22 mouse cellular contexts compared by ENCODE assay signal in genomic region chr7:19501658-19502057, GRCm38 (mm10). TPM values are rescaled to one million over a fixed set of nuclear protein-coding genes. Genes with fewer than 3 reads are reported as not detected.
DNase-seq lines count a peak whose midpoint lies in the region; ATAC-seq and TF ChIP-seq lines count a peak whose summit lies in the region.
"Had no signal": no experiment of that assay in that cellular context is flagged by ENCODE, and none has a peak within 500 bp of the region (broad histone marks: within the 10 kb centered on the region; RNA-seq: fewer than 3 reads in every experiment).

No protein-coding gene starts in this region.

- TF ChIP-seq CTCF in kidney, postnatal 0 days (IDR thresholded peaks at IDR 0.05; ENCODE audit: low read depth), result no peak

- no peak overlapping the region for H3K9ac ChIP-seq in kidney, postnatal 0 days (ENCODE audit: low read depth, low read length)
- H3K9ac ChIP-seq in midbrain, embryonic 16.5 days (ENCODE audit: low read depth, low read length), result no peak overlapping the region
- H3K9ac ChIP-seq: heart, embryonic 15.5 days; kidney, embryonic 15.5 days; midbrain, embryonic 15.5 days had no signal

- H3K4me1 ChIP-seq in kidney, postnatal 0 days (replicated peaks; ENCODE audit: insufficient read depth, low read length), result no peaks in the 10 kb centered on the region
- H3K4me1 ChIP-seq in midbrain, embryonic 16.5 days (ENCODE audit: control insufficient read depth, insufficient read depth, low read length), result peaks cover 2% of the 10 kb centered on the region; the same call in 1 of the 2 replicates

- 82% methylated on average over 4 of the region's 4 CpGs for WGBS in kidney, postnatal 0 days
- WGBS in midbrain, embryonic 16.5 days, result 83% methylated on average over 4 of the region's 4 CpGs

- no peak for ATAC-seq in kidney, postnatal 0 days (replicated peaks; ENCODE audit: low FRiP score, low read depth)
- peak; percentile 29 for ATAC-seq in monocyte, adult 5-6 weeks (replicated peaks; ENCODE audit: insufficient number of reproducible peaks, low FRiP score, low TSS enrichment, poor library complexity, severe bottlenecking)
- ATAC-seq in midbrain, embryonic 16.5 days, result no peak
- ATAC-seq: midbrain, embryonic 15.5 days had no signal

- peak overlapping the region; percentile 3; the same call in 1 of the 2 replicates for H3K27ac ChIP-seq in kidney, postnatal 0 days
- H3K27ac ChIP-seq in midbrain, embryonic 16.5 days (ENCODE audit: low read length), result no peak overlapping the region
- H3K27ac ChIP-seq: embryonic facial prominence, embryonic 10.5 days; heart, embryonic 15.5 days; kidney, embryonic 15.5 days; midbrain, embryonic 15.5 days had no signal

- peak; percentile 90 to 93 for DNase-seq in adrenal gland, adult (ENCODE audit: inconsistent age in 2 of 2, low spot score in 1 of 2)
- DNase-seq in adrenal gland, postnatal 4 days (ENCODE audit: low spot score in 2 of 2), result no peak
- DNase-seq in kidney, postnatal 0 days (ENCODE audit: low spot score), result no peak
- no peak for DNase-seq in kidney, adult 18-20 months
- DNase-seq in adrenal gland, postnatal 25 days, result peak; percentile 59
- DNase-seq in retina, embryonic 14.5 days (ENCODE audit: low spot score), result no peak
- DNase-seq: cerebellum, adult 9-10 months; heart, adult 18-20 months; layer of hippocampus, postnatal 36 days; lung, adult 18-20 months; lung, postnatal 14 days; retina, postnatal 1 day; thymus, postnatal 36 days had no signal

- H3K9me3 ChIP-seq in kidney, postnatal 0 days (replicated peaks; ENCODE audit: low read length), result no peaks in the 10 kb centered on the region
- no peaks in the 10 kb centered on the region for H3K9me3 ChIP-seq in midbrain, embryonic 16.5 days (replicated peaks; ENCODE audit: control insufficient read depth, low read length, poor library complexity, severe bottlenecking)
- H3K9me3 ChIP-seq: embryonic facial prominence, embryonic 10.5 days; heart, embryonic 15.5 days; kidney, embryonic 15.5 days; megakaryocyte, embryonic 14.5 days; midbrain, embryonic 15.5 days had no signal

- no peak overlapping the region for H3K4me3 ChIP-seq in kidney, postnatal 0 days (replicated peaks; ENCODE audit: low read depth, low read length)
- no peak overlapping the region for H3K4me3 ChIP-seq in midbrain, embryonic 16.5 days (ENCODE audit: low read depth, low read length)
- H3K4me3 ChIP-seq: embryonic facial prominence, embryonic 10.5 days; heart, embryonic 15.5 days; kidney, embryonic 15.5 days; megakaryocyte, embryonic 14.5 days; midbrain, embryonic 15.5 days had no signal

- no peaks in the 10 kb centered on the region for H3K27me3 ChIP-seq in kidney, postnatal 0 days (ENCODE audit: insufficient read depth, low read length)
- no peaks in the 10 kb centered on the region for H3K27me3 ChIP-seq in midbrain, embryonic 16.5 days (ENCODE audit: control insufficient read depth, insufficient read depth, low read depth, low read length)
- H3K27me3 ChIP-seq: heart, embryonic 15.5 days; kidney, embryonic 15.5 days; megakaryocyte, embryonic 14.5 days; midbrain, embryonic 15.5 days had no signal

- H3K4me2 ChIP-seq in kidney, postnatal 0 days (ENCODE audit: low read length), result no peak overlapping the region
- H3K4me2 ChIP-seq in midbrain, embryonic 16.5 days (ENCODE audit: low read length), result no peak overlapping the region
- H3K4me2 ChIP-seq: heart, embryonic 15.5 days; kidney, embryonic 15.5 days; midbrain, embryonic 15.5 days had no signal

- no peaks in the 10 kb centered on the region for H3K36me3 ChIP-seq in kidney, postnatal 0 days (ENCODE audit: insufficient read depth, low read length)
- no peaks in the 10 kb centered on the region for H3K36me3 ChIP-seq in midbrain, embryonic 16.5 days (ENCODE audit: control insufficient read depth, insufficient read depth, low read length)
- H3K36me3 ChIP-seq: embryonic facial prominence, embryonic 10.5 days; heart, embryonic 15.5 days; kidney, embryonic 15.5 days; midbrain, embryonic 15.5 days had no signal

RNA-seq across cellular contexts. Expression of gene Bloc1s3, which starts 6.5 kb away (rescaled TPM):
- 1 to 10 TPM; 7.7 to 8.1 TPM for total RNA-seq in adrenal gland, postnatal 4 days (2021)
- 2.7 and 3.0 TPM in 2 replicates for polyA plus RNA-seq in kidney, postnatal 0 days (2015; fragmentation: Nextera tagmentation; extraction: Ambion mirVana)
- 13.0 and 15.9 TPM in 2 replicates for total RNA-seq in adrenal gland, postnatal 25 days (2021)
- 3.5 to 4.4 TPM (median 4.0 TPM) in 3 replicates for total RNA-seq in monocyte, adult 5-6 weeks (2017)
- 3.9 and 4.2 TPM in 2 replicates for polyA plus RNA-seq in midbrain, embryonic 16.5 days (2015; fragmentation: Nextera tagmentation; extraction: Ambion mirVana)

RNA-seq across cellular contexts. Expression of gene Trappc6a, which starts 6.5 kb away (rescaled TPM):
- total RNA-seq in adrenal gland, postnatal 4 days (2021), result 10 to 100 TPM; 67.0 to 76.7 TPM
- 88.5 and 91.7 TPM in 2 replicates for polyA plus RNA-seq in kidney, postnatal 0 days (2015; fragmentation: Nextera tagmentation; extraction: Ambion mirVana)
- total RNA-seq in adrenal gland, postnatal 25 days (2021), result 76.5 and 92.1 TPM in 2 replicates
- 19.9 to 35.2 TPM (median 23.4 TPM) in 3 replicates for total RNA-seq in monocyte, adult 5-6 weeks (2017)
- 30.5 and 31.9 TPM in 2 replicates for polyA plus RNA-seq in midbrain, embryonic 16.5 days (2015; fragmentation: Nextera tagmentation; extraction: Ambion mirVana)

RNA-seq across cellular contexts. Expression of gene Nkpd1, which starts 16.0 kb away (rescaled TPM):
- total RNA-seq in adrenal gland, postnatal 4 days (2021), result under 1 TPM; 0.17 to 0.28 TPM
- polyA plus RNA-seq in kidney, postnatal 0 days (2015; fragmentation: Nextera tagmentation; extraction: Ambion mirVana), result not detected in 2 replicates
- total RNA-seq in adrenal gland, postnatal 25 days (2021), result not detected in 2 replicates
- total RNA-seq in monocyte, adult 5-6 weeks (2017), result not detected in 3 replicates
- polyA plus RNA-seq in midbrain, embryonic 16.5 days (2015; fragmentation: Nextera tagmentation; extraction: Ambion mirVana), result 0.88 and 0.92 TPM in 2 replicates
- total RNA-seq: gastrocnemius, adult 18-20 months; hematopoietic stem cell, adult 5-6 weeks had no signal
- polyA plus RNA-seq: heart, embryonic 15.5 days had no signal

RNA-seq across cellular contexts. Expression of gene Exoc3l2, which starts 38.5 kb away (rescaled TPM):
- 10 to 100 TPM; 26.7 to 28.7 TPM for total RNA-seq in adrenal gland, postnatal 4 days (2021)
- 6.7 and 8.0 TPM in 2 replicates for polyA plus RNA-seq in kidney, postnatal 0 days (2015; fragmentation: Nextera tagmentation; extraction: Ambion mirVana)
- 31.9 and 38.0 TPM in 2 replicates for total RNA-seq in adrenal gland, postnatal 25 days (2021)
- 0.11 to 1.4 TPM (median 0.49 TPM) in 3 replicates for total RNA-seq in monocyte, adult 5-6 weeks (2017)
- polyA plus RNA-seq in midbrain, embryonic 16.5 days (2015; fragmentation: Nextera tagmentation; extraction: Ambion mirVana), result 0.12 and 0.45 TPM in 2 replicates

RNA-seq across cellular contexts. Expression of gene Mark4, which starts 43.0 kb away (rescaled TPM):
- total RNA-seq in adrenal gland, postnatal 4 days (2021), result 10 to 100 TPM; 47.7 to 51.6 TPM
- polyA plus RNA-seq in kidney, postnatal 0 days (2015; fragmentation: Nextera tagmentation; extraction: Ambion mirVana), result 6.6 and 7.9 TPM in 2 replicates
- 56.0 and 69.2 TPM in 2 replicates for total RNA-seq in adrenal gland, postnatal 25 days (2021)
- 9.0 to 21.1 TPM (median 9.6 TPM) in 3 replicates for total RNA-seq in monocyte, adult 5-6 weeks (2017)
- 14.8 and 16.2 TPM in 2 replicates for polyA plus RNA-seq in midbrain, embryonic 16.5 days (2015; fragmentation: Nextera tagmentation; extraction: Ambion mirVana)

Comparison
In these comparisons a context has a peak if more than half of its experiments do, and no peak if none do; other contexts are left out.
1. DNase-seq: peak in adrenal gland, adult (2 of 2) and adrenal gland, postnatal 25 days (single experiment); none in adrenal gland, postnatal 4 days (0 of 2), kidney, postnatal 0 days (single experiment), kidney, adult 18-20 months (single experiment) and retina, embryonic 14.5 days (single experiment).